Mouse (Mus musculus) cerebellum, postnatal 36 days (tissue): ENCODE results near the gene Mettl17.

Experiments used
- DNase-seq, 2 experiments: peaks; one replicate each; pipeline ENCODE4 v3.0.0; 2021 to 2022; ENCODE audit warnings: mixed read lengths in 2 of 2

Mettl17 gene

DNA sequence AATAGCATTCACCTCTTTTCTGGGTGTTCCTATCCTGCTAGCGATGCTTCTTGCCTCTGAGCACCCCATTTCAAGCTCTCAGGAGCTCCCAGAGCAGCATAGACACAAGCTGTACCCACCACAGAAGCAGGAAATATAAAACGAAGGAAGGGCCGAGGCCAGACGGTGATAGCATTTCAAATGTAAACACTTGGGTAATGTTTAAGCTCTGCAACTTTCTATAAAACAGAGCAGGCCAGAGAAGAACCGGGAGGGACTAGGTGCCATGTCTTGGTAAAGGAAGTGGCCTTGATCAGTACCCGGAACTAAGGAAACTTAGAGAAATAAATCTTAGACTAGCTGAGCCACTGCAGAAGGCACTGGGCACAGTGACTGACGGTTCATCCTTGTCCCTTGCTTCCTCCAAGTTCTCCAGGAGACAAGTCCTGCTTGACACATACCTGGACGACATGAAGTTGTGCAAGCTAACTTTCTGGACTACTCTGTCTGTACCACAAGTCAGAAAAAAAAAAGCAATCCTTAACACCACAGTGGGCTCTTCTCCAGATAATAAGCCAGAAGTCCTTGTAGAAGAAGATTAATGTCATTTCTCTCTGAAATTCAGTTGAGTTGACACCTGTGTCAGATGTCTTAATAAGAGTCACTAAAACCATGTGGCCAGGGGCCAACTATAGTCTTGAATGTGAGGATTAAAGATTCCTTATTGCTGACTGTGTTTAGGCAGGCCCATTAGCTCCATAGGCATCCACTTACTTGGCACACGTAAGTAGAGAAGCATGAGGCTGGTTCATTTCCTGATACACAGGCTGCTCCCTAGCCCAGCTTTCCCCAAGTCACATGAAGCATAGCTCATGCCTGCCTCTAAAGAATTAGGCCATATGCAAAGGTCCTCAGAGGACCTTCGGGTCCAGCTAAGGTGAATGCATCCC lies 47.7 kb downstream of the Mettl17 start:
- DNase-seq, result no peak

DNA sequence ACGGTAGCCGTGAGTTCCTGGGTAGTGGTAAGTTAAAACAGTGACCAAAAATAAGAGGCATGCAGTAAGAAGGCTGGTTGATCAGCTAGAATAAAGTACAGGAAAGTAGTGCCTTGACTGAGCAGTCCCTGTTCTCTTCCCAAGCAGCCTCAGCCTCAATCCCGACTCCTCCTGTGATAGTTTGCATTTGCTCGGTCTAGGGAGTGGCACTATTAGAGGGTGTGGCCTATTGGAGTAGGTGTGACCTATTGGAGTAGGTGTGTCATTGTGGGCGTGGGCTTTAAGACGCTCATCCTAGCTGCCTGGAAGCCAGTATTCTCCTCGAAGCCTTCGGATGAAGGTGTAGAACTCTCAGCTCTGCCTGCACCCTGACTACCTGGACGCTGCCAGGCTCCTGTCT lies 54.4 kb downstream of the Mettl17 start:
- DNase-seq, result no peak

DNA sequence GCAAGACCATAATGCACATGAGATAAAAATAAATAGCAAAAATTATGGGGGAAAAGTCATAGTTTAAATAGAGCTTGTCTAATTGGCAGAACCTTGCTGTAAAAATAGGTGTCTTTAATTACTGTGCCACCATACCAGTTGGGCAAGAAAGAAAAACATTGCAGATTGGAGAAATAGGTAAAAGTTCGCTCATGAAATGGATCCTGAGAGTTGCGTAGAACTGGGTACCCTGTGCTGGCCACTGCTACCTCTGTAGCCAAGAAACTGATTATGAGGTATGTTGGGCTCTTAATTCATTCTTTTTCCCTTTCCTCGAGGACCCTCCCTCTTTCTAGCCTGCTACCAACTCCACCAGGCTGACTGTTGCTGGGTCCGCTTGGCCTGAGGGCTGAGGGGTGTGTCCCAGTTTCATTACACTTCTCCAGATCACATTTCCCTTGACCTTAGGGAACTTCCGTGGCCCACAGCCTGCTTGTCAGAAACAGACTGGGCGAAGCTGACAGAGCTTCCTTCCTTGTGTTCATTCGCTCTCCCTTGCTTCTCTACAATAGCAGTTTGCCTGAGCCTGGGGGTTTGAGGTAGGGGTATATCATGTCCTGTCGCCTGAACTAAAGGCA lies 56.4 kb downstream of the Mettl17 start:
- DNase-seq, result no peak

- DNase-seq, result no peak
Measured at GRCm38 (mm10) chr14:51941577-51941976, 56.9 kb downstream of the Mettl17 start.

DNA sequence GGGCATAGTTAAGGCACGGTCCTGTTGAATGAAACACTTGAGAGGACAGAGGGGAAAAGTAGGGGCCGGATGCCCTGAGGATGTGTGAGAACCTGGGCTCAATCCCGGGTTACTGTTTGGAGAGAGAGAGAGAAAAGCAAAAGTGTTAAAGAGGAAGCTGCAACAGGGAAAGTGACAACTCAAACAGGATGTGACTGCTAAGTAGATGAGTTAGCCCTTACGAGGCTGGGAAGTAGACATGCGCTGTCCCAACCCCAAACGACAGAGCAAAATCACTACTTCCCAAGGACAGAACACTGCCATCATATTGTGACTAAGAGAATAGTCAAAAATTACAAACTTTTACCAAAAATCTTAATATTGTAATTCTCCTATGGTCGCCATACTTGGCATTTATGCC lies 57.6 kb downstream of the Mettl17 start:
- no peak for DNase-seq
